Mouse (Mus musculus) limb, embryonic 14.5 days (tissue): ENCODE data around the gene Pheta1. TPM values are rescaled to one million over a fixed set of nuclear protein-coding genes. Genes with fewer than 3 reads are reported as not detected.
A peak's percentile ranks its signal among the peaks of the same experiment; 100 is the strongest.

ENCODE experiments used
- ATAC-seq: fragments of 200-750 bp; cut with Nextera tagmentation; 2 replicates; pipeline ENCODE4 v1.8.0; 2017; ENCODE audit warnings: low read depth, moderate number of reproducible peaks, moderate TSS enrichment; ENCODE audit not compliant: low FRiP score
- DNase-seq: peaks from one replicate; pipeline ENCODE4 v3.0.0-alpha.2; 2015; ENCODE audit warnings: low spot score
- H3K27ac ChIP-seq: fragments of 300-500 bp; sonication (generic); replicated peaks from 2 replicates; pipeline ENCODE4 v1.5.1; 2014; ENCODE audit warnings: low read depth, mild to moderate bottlenecking, low read length, moderate library complexity, mixed read lengths
- H3K27me3 ChIP-seq: fragments of 300-500 bp; sonication (generic); 2 replicates; pipeline ENCODE4 v1.6.1; 2014; ENCODE audit warnings: low read length, mixed read lengths; ENCODE audit not compliant: control insufficient read depth, insufficient read depth
- H3K36me3 ChIP-seq: fragments of 300-500 bp; sonication (generic); 2 replicates; pipeline ENCODE4 v1.6.1; 2014; ENCODE audit warnings: mild to moderate bottlenecking, low read length, moderate library complexity, mixed read lengths; ENCODE audit not compliant: control insufficient read depth, insufficient read depth
- H3K4me1 ChIP-seq: fragments of 300-500 bp; sonication (generic); 2 replicates; pipeline ENCODE4 v1.6.1; 2014; ENCODE audit warnings: antibody characterized with exemption, low read length, mixed read lengths; ENCODE audit not compliant: control insufficient read depth, insufficient read depth
- H3K4me2 ChIP-seq: fragments of 300-500 bp; sonication (generic); replicated peaks from 2 replicates; pipeline ENCODE4 v1.6.1; 2014; ENCODE audit warnings: low read depth, mild to moderate bottlenecking, low read length, moderate library complexity; ENCODE audit not compliant: severe bottlenecking
- H3K4me3 ChIP-seq: fragments of 300-500 bp; sonication (generic); replicated peaks from 2 replicates; pipeline ENCODE4 v1.5.1; 2014; ENCODE audit warnings: low read length
- H3K9ac ChIP-seq: fragments of 300-500 bp; sonication (generic); 2 replicates; pipeline ENCODE4 v1.6.1; 2014; ENCODE audit warnings: mild to moderate bottlenecking, low read depth, low read length, moderate library complexity; ENCODE audit not compliant: severe bottlenecking
- H3K9me3 ChIP-seq: fragments of 300-500 bp; sonication (generic); 2 replicates; pipeline ENCODE4 v1.6.1; 2016; ENCODE audit warnings: low read length; ENCODE audit not compliant: control insufficient read depth
- POLR2A ChIP-seq: fragments of 200-500 bp; IDR thresholded peaks from 2 replicates; pipeline ENCODE4 v1.8.0; 2012; ENCODE audit warnings: inconsistent platforms, mild to moderate bottlenecking, moderate library complexity, borderline replicate concordance; ENCODE audit not compliant: insufficient read depth, insufficient read length; ENCODE audit errors: extremely low read depth
- WGBS: fragments of 180-500 bp; shearing (Covaris S2); extraction: QIAGEN DNeasy Blood & Tissue Kit; methylation state at CpG from one replicate; pipeline ENCODE4 v1.1.7; 2014; 5-methylcytosine and 5-hydroxymethylcytosine counted together
- polyA plus RNA-seq, 2 experiments: library from polyadenylated mRNA; depleted of rRNA in 1 of 2; stranded (reverse) in 1 of 2; unstranded in 1 of 2; fragments of >200 nt; fragmentation: Nextera tagmentation in 1 of 2; extraction: Ambion mirVana in 1 of 2; gene quantifications; 2 replicates each; pipeline versions ENCODE4 v1.2.1 to v1.2.3; 2012 to 2014

Pheta1 gene
- polyA plus RNA-seq, 2 experiments: 21.3 to 30.1 TPM

- H3K36me3 ChIP-seq: no peaks in the 10 kb centered on the region
- H3K4me2 ChIP-seq: no peak overlapping the region
- no peaks in the 10 kb centered on the region for H3K27me3 ChIP-seq
- no peak overlapping the region for H3K27ac ChIP-seq
- H3K9ac ChIP-seq: no peak overlapping the region
- ATAC-seq (no peak), DNase-seq (no peak)
- no peak for TF ChIP-seq POLR2A
- H3K9me3 ChIP-seq: peaks cover 3% of the 10 kb centered on the region; the same call in 1 of the 2 replicates
- WGBS: 91% methylated on average over 7 of the region's 7 CpGs
- H3K4me3 ChIP-seq: no peak overlapping the region
- no peaks in the 10 kb centered on the region for H3K4me1 ChIP-seq
Measured at GRCm38 (mm10) chr5:121890925-121891324, 42.1 kb downstream of the Pheta1 start.

- Histone ChIP-seq H3K27me3 (no peaks in the 10 kb centered on the region), H3K9ac (no peak overlapping the region), H3K4me3 (no peak overlapping the region), H3K4me1 (no peaks in the 10 kb centered on the region), H3K36me3 (no peaks in the 10 kb centered on the region), H3K4me2 (no peak overlapping the region), H3K9me3 (no peaks in the 10 kb centered on the region), H3K27ac (no peak overlapping the region)
- DNase-seq: no peak
- 79% methylated on average over 12 of the region's 14 CpGs for WGBS
- no peak for ATAC-seq
- TF ChIP-seq POLR2A: no peak
Measured at GRCm38 (mm10) chr5:121892281-121892680, 43.5 kb downstream of the Pheta1 start.

- Histone ChIP-seq H3K4me3 (no peak overlapping the region), H3K36me3 (no peaks in the 10 kb centered on the region), H3K4me1 (no peaks in the 10 kb centered on the region), H3K27ac (no peak overlapping the region), H3K27me3 (no peaks in the 10 kb centered on the region), H3K9me3 (no peaks in the 10 kb centered on the region), H3K9ac (no peak overlapping the region), H3K4me2 (no peak overlapping the region)
- DNase-seq (peak; percentile 31), ATAC-seq (no peak)
- TF ChIP-seq POLR2A: no peak
- 32% methylated on average over 3 of the region's 3 CpGs for WGBS
Measured at GRCm38 (mm10) chr5:121893581-121893980, 44.8 kb downstream of the Pheta1 start.

GRCm38 (mm10) chr5:121894647-121895046 lies 45.9 kb downstream of the Pheta1 start:
- no peak overlapping the region for H3K4me2 ChIP-seq
- no peaks in the 10 kb centered on the region for H3K9me3 ChIP-seq
- H3K9ac ChIP-seq: no peak overlapping the region
- no peaks in the 10 kb centered on the region for H3K4me1 ChIP-seq
- no peak for DNase-seq
- TF ChIP-seq POLR2A: no peak
- H3K4me3 ChIP-seq: no peak overlapping the region
- no peaks in the 10 kb centered on the region for H3K27me3 ChIP-seq
- no peaks in the 10 kb centered on the region for H3K36me3 ChIP-seq
- no peak overlapping the region for H3K27ac ChIP-seq
- 54% methylated on average over 10 of the region's 10 CpGs for WGBS
- no peak for ATAC-seq

GRCm38 (mm10) chr5:121895117-121895756 lies 46.5 kb downstream of the Pheta1 start:
- H3K9ac ChIP-seq: no peak overlapping the region
- no peak overlapping the region for H3K4me3 ChIP-seq
- no peak overlapping the region for H3K27ac ChIP-seq
- ATAC-seq (no peak), DNase-seq (peak; percentile 17)
- no peaks in the 10 kb centered on the region for H3K4me1 ChIP-seq
- TF ChIP-seq POLR2A: no peak
- no peaks in the 10 kb centered on the region for H3K27me3 ChIP-seq
- no peaks in the 10 kb centered on the region for H3K36me3 ChIP-seq
- H3K9me3 ChIP-seq: no peaks in the 10 kb centered on the region
- 39% methylated on average over 24 of the region's 24 CpGs for WGBS
- no peak overlapping the region for H3K4me2 ChIP-seq
